Mouse (Mus musculus) cerebellum, adult (tissue): ENCODE results near the gene Hcfc1.

ENCODE experiments used
- ATAC-seq: cut with Nextera tagmentation; 2 replicates; pipeline ENCODE4 v1.9.2; 2017; ENCODE audit warnings: mild to moderate bottlenecking, moderate library complexity, mixed read lengths; ENCODE audit not compliant: insufficient number of reproducible peaks, low FRiP score, low TSS enrichment

Gene Hcfc1

GRCm38 (mm10) chrX:73946896-73947295 is 19.3 kb downstream of the Hcfc1 start:
- no peak for ATAC-seq

DNA sequence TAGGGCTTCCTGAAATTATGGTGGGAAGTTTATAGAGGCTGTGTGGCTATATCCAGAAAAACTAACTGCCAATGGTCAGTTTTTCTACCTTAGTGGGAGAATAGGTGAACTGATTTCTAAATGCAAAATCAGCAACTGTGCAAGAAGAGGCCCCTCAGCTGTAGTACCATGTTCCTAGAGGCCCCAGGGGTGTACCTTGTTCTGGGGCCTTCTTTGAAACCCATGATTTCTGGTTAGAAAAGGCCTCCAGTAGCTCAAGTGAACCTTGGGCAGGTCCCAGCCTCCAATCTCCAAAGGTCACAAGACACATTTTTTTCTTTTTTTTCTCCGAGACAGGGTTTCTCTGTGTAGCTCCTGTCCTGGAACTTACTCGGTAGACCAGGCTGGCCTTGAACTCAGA is 23.9 kb downstream of the Hcfc1 start:
- no peak for ATAC-seq

DNA sequence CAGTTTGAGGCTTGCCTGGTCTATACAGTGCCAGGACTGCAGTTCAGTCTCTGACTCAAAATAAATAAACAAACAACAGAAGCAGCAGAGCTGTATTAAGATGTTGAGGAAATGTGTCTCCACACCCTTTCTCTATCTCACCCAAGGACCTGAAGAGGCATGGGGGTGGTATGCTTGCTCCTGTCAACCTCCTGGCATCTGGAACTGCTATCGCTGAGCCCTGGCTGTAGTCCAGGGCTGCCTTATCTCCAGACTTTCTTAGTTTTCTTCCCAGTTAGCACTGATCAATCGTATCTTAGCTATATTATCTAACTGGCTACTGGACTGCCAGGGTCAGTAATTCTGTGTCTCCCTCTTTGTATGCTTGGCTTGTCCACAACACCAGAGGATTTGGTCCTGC is 24.3 kb downstream of the Hcfc1 start:
- no peak for ATAC-seq

- no peak for ATAC-seq
These were observed 34.3 kb downstream of the Hcfc1 start for GRCm38 (mm10) chrX:73931871-73932270.

- ATAC-seq, result no peak
These were observed 35.6 kb downstream of the Hcfc1 start, which contains the start of gene Renbp for GRCm38 (mm10) chrX:73930402-73931062. Renbp (minus strand) TSS chrX:73930850.

DNA sequence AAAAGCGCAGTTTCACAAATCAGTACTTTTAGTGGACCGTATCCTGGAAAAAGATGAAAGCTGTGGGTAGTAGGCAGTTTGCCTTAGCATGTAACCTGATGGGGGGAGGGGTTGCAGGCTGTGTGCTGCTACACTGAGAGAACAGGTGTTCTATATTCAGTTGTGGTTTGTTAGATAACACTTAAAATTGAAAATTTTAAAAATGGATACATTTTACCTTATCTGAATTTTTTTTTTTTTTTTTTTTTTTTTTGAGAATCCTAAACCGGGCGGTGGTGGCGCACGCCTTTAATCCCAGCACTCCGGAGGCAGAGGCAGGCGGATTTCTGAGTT is 43.6 kb downstream of the Hcfc1 start:
- no peak for ATAC-seq

DNA sequence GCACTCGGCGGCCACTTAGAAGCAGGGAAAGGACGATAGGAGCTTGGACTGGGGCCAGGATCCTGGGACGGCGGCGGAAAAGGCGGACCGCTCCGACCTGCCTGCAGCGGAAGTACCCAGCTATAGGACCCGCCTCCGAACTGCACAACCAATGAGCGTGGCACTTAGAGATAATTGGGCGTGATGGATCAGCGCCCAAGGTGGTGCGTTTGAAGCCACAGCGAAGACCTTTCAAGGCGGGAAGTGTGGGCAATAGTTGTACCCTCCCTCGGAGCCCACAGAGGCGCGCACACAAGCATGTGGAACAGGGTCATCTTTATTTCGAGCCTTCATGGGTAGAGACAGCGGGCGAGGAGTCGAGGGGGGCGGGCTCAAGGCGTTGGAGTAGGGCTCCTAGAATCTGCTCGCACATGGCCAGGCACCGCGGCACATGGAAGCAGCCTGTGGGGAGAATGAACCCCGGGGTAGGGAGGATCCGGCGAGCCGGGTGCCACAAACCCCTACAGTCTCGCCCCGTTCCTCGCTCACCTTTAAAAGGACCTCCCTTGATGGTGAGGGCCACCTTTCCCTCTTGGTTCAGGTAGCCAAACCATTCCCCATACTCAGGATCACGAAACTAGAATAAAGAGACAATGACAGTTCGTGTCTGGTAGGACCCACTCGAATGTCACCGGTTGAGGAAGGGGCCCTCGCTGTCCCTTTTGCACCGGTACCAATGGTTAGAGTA is 44.2 kb downstream of the Hcfc1 start, which contains the start of the genes Arhgap4 and Naa10:
Gene Arhgap4 (minus strand): TSS at position 48 of the 727 bp plus-strand sequence.
Gene Naa10 (minus strand): TSS at position 122 of the 727 bp plus-strand sequence.
- ATAC-seq, result peak; percentile 97

DNA sequence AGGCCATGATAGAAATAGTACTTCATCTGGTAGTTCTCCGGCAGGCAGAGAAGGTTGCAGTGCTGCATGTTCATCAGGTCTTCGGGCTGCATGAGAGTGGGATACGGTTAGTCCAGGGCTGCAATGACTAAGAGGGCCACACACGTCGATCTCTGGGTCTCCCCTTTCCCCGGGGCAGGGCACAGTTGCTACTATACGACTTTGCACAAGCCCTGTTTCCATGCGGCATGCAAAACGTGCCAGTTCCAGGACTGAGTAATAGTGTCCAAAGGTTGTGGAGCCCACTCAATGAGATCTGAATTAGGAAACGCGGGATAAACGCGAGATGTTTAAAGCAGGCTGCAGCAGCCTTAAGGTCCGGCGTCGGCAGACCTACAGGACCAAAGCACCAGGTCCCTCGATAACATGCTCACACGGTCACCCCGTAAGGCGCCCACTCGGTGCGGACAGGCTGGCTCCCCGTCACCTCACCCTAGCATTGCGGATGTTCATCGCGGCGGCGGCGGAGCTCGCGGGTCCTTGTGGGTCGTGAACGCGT is 44.8 kb downstream of the Hcfc1 start:
- 0 out of 2 replicates have a peak, but pooled peaks have one; percentile 16 for ATAC-seq

- ATAC-seq, result no peak
These were observed 47.5 kb downstream of the Hcfc1 start for GRCm38 (mm10) chrX:73918631-73919030.

- no peak for ATAC-seq
These were observed 49.2 kb downstream of the Hcfc1 start for GRCm38 (mm10) chrX:73916945-73917344.

DNA sequence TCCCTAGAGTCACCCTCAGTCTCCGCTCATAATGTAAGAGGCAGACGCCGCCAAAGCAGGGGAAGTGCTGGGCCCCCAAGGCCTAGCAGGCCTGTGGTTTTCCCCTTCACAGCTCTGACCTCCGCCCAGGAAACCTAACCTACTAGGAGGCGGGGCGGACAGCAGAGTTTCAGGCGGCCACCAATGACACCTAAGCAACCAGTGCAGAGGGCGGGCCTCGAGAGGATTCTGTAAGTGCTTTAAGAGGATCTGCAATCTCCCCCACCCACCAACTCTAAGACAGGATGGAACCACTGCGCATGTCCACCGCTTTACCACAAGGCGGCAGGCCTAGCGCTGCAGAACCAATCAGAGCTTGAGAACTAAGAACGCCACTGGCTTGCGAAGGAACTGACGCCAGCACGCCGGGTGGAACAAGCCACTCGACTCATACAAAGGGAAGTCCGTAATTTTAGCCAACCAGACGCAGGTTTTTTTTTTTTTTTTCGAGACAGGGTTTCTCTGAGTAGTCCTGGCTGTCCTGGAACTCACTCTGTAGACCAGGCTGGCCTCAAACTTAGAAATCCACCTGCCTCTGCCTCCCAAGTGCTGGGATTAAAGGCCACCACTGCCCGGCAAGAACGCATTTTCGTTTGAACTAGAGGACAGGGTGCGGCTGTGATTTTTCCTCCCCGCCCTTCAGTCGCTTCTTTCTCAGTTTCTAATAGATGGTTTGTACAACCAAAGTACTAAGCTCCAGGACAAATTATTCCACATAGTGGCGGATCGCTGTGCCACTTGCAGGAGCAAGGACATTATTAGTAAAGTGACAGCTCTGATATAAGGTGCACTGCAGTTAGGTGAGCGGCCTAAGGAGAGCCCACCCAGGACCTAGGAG is 51.1 kb downstream of the Hcfc1 start:
- peak; percentile 97 for ATAC-seq

- ATAC-seq, result no peak
These were observed 54.6 kb downstream of the Hcfc1 start for GRCm38 (mm10) chrX:73911588-73911987.

DNA sequence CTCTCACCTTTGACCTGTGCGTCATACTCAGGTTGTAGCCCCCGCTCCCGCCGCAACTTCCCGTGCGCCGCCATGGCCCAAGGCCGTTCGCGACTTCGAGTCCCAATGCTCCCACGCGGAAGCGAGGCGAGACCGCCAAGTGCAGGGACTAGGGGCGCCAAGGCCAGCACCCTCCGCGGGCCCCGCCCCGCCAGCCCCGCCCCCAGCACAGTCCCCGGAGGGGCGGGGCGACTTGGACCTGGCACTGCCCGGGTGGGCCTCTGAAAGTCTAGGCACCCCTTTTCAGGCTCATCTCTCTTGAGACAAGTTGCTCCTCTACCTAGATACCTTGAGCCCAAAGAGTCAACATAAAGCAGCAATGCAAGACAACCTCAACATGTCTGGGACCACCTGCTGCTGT is 55.0 kb downstream of the Hcfc1 start:
- no peak for ATAC-seq

DNA sequence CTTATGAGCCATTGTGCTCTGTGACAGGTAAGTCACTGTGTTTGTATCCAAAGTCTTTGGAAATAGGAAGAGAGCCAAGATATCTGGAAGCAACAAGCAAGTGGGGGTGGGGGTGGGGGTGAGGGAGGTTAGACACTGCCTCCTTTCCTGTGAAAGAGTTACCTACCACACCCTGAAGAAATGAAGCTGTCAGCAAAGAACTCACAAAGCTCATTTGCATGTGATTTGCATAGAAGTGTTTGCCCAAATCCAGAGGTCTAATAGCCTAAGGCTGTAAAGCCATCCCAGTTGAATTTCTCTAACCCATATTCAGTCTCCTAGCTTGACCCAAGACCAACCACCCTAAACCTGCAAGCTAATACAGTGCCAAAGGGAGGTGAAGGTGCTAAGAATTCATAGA is 55.7 kb downstream of the Hcfc1 start:
- ATAC-seq, result no peak

DNA sequence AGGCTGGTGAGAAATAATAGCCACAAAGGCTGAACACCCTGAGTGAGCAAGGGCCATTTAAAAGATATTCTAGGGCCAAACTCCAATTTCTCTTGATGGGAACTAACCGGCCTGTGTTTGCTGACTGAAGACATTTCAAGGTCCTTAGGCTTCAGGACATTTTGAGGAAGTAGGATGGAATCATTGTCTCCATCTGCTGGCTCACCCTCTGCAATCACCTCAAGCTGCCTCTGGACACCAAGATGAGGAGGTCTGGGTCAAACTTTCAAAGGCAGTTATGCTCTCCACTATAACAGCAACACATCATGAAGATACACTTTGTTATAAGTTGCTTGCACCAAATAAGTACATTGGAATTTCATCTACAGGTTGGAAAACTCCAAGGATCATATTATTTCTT is 56.1 kb downstream of the Hcfc1 start:
- no peak for ATAC-seq

GRCm38 (mm10) chrX:73897959-73898358 is 68.2 kb downstream of the Hcfc1 start:
- no peak for ATAC-seq

- ATAC-seq, result no peak
These were observed 70.4 kb downstream of the Hcfc1 start, which contains the start of gene L1cam for GRCm38 (mm10) chrX:73895719-73896118. L1cam (minus strand) TSS chrX:73896105.

GRCm38 (mm10) chrX:73892833-73893232 is 73.3 kb downstream of the Hcfc1 start:
- ATAC-seq, result no peak
